Mouse (Mus musculus) cerebellum, adult 2 months (tissue): ENCODE measurements around the gene Tsr2.

Source experiments
- CTCF ChIP-seq: fragments of 200-500 bp; IDR thresholded peaks from 2 replicates; pipeline ENCODE4 v1.5.1; 2011; ENCODE audit warnings: low read depth, mild to moderate bottlenecking, control low read depth, low read length, moderate library complexity, borderline replicate concordance; ENCODE audit not compliant: insufficient read depth
- POLR2A ChIP-seq: fragments of 200-500 bp; IDR thresholded peaks from 2 replicates; pipeline ENCODE4 v1.6.1; 2011; ENCODE audit warnings: low read length, control low read depth, borderline replicate concordance; ENCODE audit not compliant: insufficient read depth

- no peak for TF ChIP-seq POLR2A
- no peak for TF ChIP-seq CTCF
Measured at GRCm38 (mm10) chrX:151132785-151133184, 36.4 kb upstream of the Tsr2 start.
